Mouse (Mus musculus) urinary bladder, postnatal 0 days (tissue): ENCODE data around the gene Fkbp10. TPM values are rescaled to one million over a fixed set of nuclear protein-coding genes. Genes with fewer than 3 reads are reported as not detected.

ENCODE experiments used
- microRNA-seq: library from miRNA; unstranded; fragments of <30 nt; microRNA quantifications from one replicate; pipeline ENCODE4, GENCODE M21; 2016
- polyA plus RNA-seq: library from polyadenylated mRNA; unstranded; fragments of >200 nt; fragmentation: Nextera tagmentation; extraction: Ambion mirVana; gene quantifications from 2 replicates; pipeline ENCODE4 v1.2.1, GENCODE M21; 2015

Gene Fkbp10
- 148 and 172 TPM in 2 replicates for polyA plus RNA-seq

GRCm38 (mm10) chr11:100414914-100415822 is at the start of gene Fkbp10:
TSS of gene Fkbp10 (plus strand) at chr11:100415697.

GRCm38 (mm10) chr11:100397600-100398389 is 17.7 kb upstream of the Fkbp10 start, which contains the start of gene Jup:
TSS of gene Jup (minus strand) at chr11:100397763.

GRCm38 (mm10) chr11:100414021-100414913 is 1.2 kb upstream of the Fkbp10 start, which contains the start of gene P3h4:
TSS of gene P3h4 (minus strand) at chr11:100414836.

GRCm38 (mm10) chr11:100441797-100442196 is 26.3 kb downstream of the Fkbp10 start, which contains the start of the genes Nt5c3b and Klhl10:
TSS of gene Nt5c3b (minus strand) at chr11:100441808.
TSS of gene Klhl10 (plus strand) at chr11:100441917.

GRCm38 (mm10) chr11:100472197-100472934 is 56.9 kb downstream of the Fkbp10 start, which contains the start of gene Klhl11:
TSS of gene Klhl11 (minus strand) at chr11:100472741.

Small RNA genes lying within 50 kb of the gene (microRNA-seq; reads per million reads assigned to microRNA genes)
- gene Gm27374 = not detected

Other genes starting within 250 kb of the Fkbp10 start
- gene Krt9, start 222.5 kb upstream of the Fkbp10 start, polyA plus RNA-seq = not detected in 2 replicates
- 230 and 251 TPM in 2 replicates for gene Krt14, start 208.1 kb upstream of the Fkbp10 start, polyA plus RNA-seq
- not detected in 2 replicates for gene Krt16, start 166.8 kb upstream of the Fkbp10 start, polyA plus RNA-seq
- gene Krt17, start 154.7 kb upstream of the Fkbp10 start, polyA plus RNA-seq = 4.6 and 5.2 TPM in 2 replicates
- not detected in 2 replicates for gene Krt42, start 145.8 kb upstream of the Fkbp10 start, polyA plus RNA-seq
- gene Eif1, start 95.8 kb upstream of the Fkbp10 start, polyA plus RNA-seq = 1,889 and 2,012 TPM in 2 replicates
- not detected in 2 replicates for gene Gast, start 81.3 kb upstream of the Fkbp10 start, polyA plus RNA-seq
- gene Hap1, start 59.6 kb upstream of the Fkbp10 start, polyA plus RNA-seq = 1.4 and 2.0 TPM in 2 replicates
- 114 and 129 TPM in 2 replicates for gene Jup, start 17.9 kb upstream of the Fkbp10 start, polyA plus RNA-seq
- gene P3h4, start 861 bp upstream of the Fkbp10 start, polyA plus RNA-seq = 77.6 and 84.4 TPM in 2 replicates
- gene Nt5c3b, start 26.1 kb downstream of the Fkbp10 start, polyA plus RNA-seq = 238 and 265 TPM in 2 replicates
- 0.63 and 0.71 TPM in 2 replicates for gene Klhl10, start 26.2 kb downstream of the Fkbp10 start, polyA plus RNA-seq
- 4.9 TPM in 2 replicates for gene Klhl11, start 57.0 kb downstream of the Fkbp10 start, polyA plus RNA-seq
- 81.8 and 108 TPM in 2 replicates for gene Acly, start 112.3 kb downstream of the Fkbp10 start, polyA plus RNA-seq
- 0.18 and 0.28 TPM in 2 replicates for gene Ttc25, start 129.9 kb downstream of the Fkbp10 start, polyA plus RNA-seq
- gene Cnp, start 159.2 kb downstream of the Fkbp10 start, polyA plus RNA-seq = 62.8 and 69.7 TPM in 2 replicates
- gene Nkiras2, start 203.5 kb downstream of the Fkbp10 start, polyA plus RNA-seq = 46.9 and 52.8 TPM in 2 replicates
- gene Dnajc7, start 204.5 kb downstream of the Fkbp10 start, polyA plus RNA-seq = 95.8 and 98.6 TPM in 2 replicates